Mouse (Mus musculus) thymus, postnatal 0 days (tissue): ENCODE data around the gene Wdr24. TPM values are rescaled to one million over a fixed set of nuclear protein-coding genes. Genes with fewer than 3 reads are reported as not detected.

Experiments
- DNase-seq: peaks from one replicate; pipeline ENCODE4 v3.0.0-alpha.2; 2015; ENCODE audit warnings: low spot score
- microRNA-seq: library from miRNA; unstranded; fragments of <30 nt; microRNA quantifications from one replicate; pipeline ENCODE4, GENCODE M21; 2016; ENCODE audit warnings: borderline number of aligned reads
- polyA plus RNA-seq: library from polyadenylated mRNA; unstranded; fragments of >200 nt; fragmentation: Nextera tagmentation; extraction: Ambion mirVana; gene quantifications from 2 replicates; pipeline ENCODE4 v1.2.1, GENCODE M21; 2015

Wdr24 gene
- polyA plus RNA-seq, 1 experiment from 2014 or later: 25.8 TPM

- DNase-seq: peak; percentile 84
Observed at GRCm38 (mm10) chr17:25875171-25876136, 52.0 kb downstream of the Wdr24 start.

DNA sequence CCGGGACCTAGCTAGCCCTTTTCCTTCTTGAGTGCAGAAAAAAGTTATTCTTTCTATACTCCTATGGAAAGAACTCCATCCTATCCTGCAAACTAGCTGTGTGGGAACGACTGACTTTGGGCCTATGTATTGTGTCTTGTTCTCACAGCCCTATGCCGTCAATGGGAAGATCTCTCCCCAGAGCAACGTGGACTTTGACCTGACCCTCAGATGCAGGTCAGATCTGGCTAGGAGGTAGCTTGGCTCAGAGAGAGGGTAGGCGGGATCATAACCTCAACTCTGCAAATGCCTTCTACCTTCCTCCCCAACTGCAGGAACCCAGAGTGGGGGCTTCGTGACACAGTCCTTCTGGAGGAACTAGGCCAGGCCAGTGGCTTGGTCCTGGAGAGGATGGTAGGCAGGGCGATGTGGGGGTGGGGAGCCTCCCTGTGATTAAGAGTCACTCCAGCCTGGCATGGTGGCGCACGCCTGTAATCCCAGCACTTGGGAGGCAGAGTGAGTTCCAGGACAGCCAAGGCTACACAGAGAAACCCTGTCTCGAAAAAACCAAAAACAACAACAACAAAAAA is 53.0 kb downstream of the Wdr24 start:
- no peak for DNase-seq

DNA sequence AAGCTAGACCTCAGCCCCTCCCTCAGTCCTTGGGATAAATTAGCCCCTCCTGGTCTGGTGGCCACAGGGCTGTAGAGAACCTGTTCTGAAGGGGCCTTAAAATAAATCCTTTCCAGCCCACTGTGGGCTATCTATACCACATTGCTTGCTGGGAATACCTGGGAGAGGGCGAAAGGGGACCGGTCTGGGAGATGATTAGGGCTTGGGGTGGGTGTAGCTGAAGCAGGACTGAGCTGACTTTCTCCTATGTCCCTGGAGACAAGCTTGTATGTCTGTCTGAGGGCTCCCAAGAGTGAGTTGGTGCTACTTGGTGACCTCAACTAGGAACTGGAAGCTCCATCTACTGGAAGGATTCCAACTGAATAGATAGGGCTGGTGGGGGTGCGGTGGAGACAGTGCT is 53.6 kb downstream of the Wdr24 start:
- DNase-seq: no peak

- no peak for DNase-seq
Observed at GRCm38 (mm10) chr17:25877741-25878610, 54.5 kb downstream of the Wdr24 start.

Small RNA genes lying within 50 kb of the gene (microRNA-seq; reads per million reads assigned to microRNA genes)
- gene Mir3082: not detected
- gene Mir6966: not detected

Other genes with a start within 250 kb of the Wdr24 start
- 15.5 and 16.1 TPM in 2 replicates for gene Lmf1, start 244.5 kb upstream of the Wdr24 start, polyA plus RNA-seq
- gene Gng13, start 106.5 kb upstream of the Wdr24 start, polyA plus RNA-seq: 4.6 and 5.5 TPM in 2 replicates
- gene Chtf18, start 96.2 kb upstream of the Wdr24 start, polyA plus RNA-seq: 21.1 and 23.5 TPM in 2 replicates
- 16.9 and 18.7 TPM in 2 replicates for gene Rpusd1, start 96.0 kb upstream of the Wdr24 start, polyA plus RNA-seq
- gene Mslnl, start 87.6 kb upstream of the Wdr24 start, polyA plus RNA-seq: 0.14 and 0.36 TPM in 2 replicates
- gene Msln, start 69.2 kb upstream of the Wdr24 start, polyA plus RNA-seq: 12.0 and 13.7 TPM in 2 replicates
- gene Narfl, start 49.9 kb upstream of the Wdr24 start, polyA plus RNA-seq: 29.0 and 30.9 TPM in 2 replicates
- 55.2 and 60.5 TPM in 2 replicates for gene Haghl, start 38.0 kb upstream of the Wdr24 start, polyA plus RNA-seq
- gene Ccdc78, start 37.0 kb upstream of the Wdr24 start, polyA plus RNA-seq: 0.27 and 0.47 TPM in 2 replicates
- 126 and 131 TPM in 2 replicates for gene Fam173a, start 30.7 kb upstream of the Wdr24 start, polyA plus RNA-seq
- not detected in 2 replicates for gene AC134908.4, start 28.0 kb upstream of the Wdr24 start, polyA plus RNA-seq
- 68.5 and 71.6 TPM in 2 replicates for gene Metrn, start 26.5 kb upstream of the Wdr24 start, polyA plus RNA-seq
- gene Fbxl16, start 14.5 kb upstream of the Wdr24 start, polyA plus RNA-seq: 0.12 TPM in 1 of 2 replicates, not detected in the other
- gene Jmjd8, start 5.2 kb downstream of the Wdr24 start, polyA plus RNA-seq: 28.8 and 32.2 TPM in 2 replicates
- gene Stub1, start 9.8 kb downstream of the Wdr24 start, polyA plus RNA-seq: 181 and 191 TPM in 2 replicates
- 0.38 and 0.45 TPM in 2 replicates for gene Rhbdl1, start 13.7 kb downstream of the Wdr24 start, polyA plus RNA-seq
- 1.2 and 1.5 TPM in 2 replicates for gene Gm20683, start 18.1 kb downstream of the Wdr24 start, polyA plus RNA-seq
- 19.7 and 22.6 TPM in 2 replicates for gene Rhot2, start 21.2 kb downstream of the Wdr24 start, polyA plus RNA-seq
- gene Wdr90, start 37.9 kb downstream of the Wdr24 start, polyA plus RNA-seq: 9.8 and 10.1 TPM in 2 replicates
- gene Mcrip2, start 45.1 kb downstream of the Wdr24 start, polyA plus RNA-seq: 24.1 and 24.5 TPM in 2 replicates
- 43.5 and 47.0 TPM in 2 replicates for gene Mettl26, start 51.4 kb downstream of the Wdr24 start, polyA plus RNA-seq
- 0.46 and 0.51 TPM in 2 replicates for gene Wfikkn1, start 57.2 kb downstream of the Wdr24 start, polyA plus RNA-seq
- 14.9 and 20.0 TPM in 2 replicates for gene Rab40c, start 96.1 kb downstream of the Wdr24 start, polyA plus RNA-seq
- gene Pigq, start 121.3 kb downstream of the Wdr24 start, polyA plus RNA-seq: 28.8 and 34.6 TPM in 2 replicates
- 0.36 and 0.46 TPM in 2 replicates for gene Nhlrc4, start 121.3 kb downstream of the Wdr24 start, polyA plus RNA-seq
- not detected in 2 replicates for gene A930017K11Rik, start 128.9 kb downstream of the Wdr24 start, polyA plus RNA-seq
- gene Capn15, start 162.2 kb downstream of the Wdr24 start, polyA plus RNA-seq: 15.3 and 17.0 TPM in 2 replicates
- gene Rab11fip3, start 245.9 kb downstream of the Wdr24 start, polyA plus RNA-seq: 3.1 and 4.7 TPM in 2 replicates